Mouse (Mus musculus): ENCODE measurements at regions not wholly inside any gene's neighbourhood (a gene's known extent, or its start where the extent isn't known, plus 50 kb on each side); places are given as distances from the start of the nearest gene placed in this dataset.

DNA sequence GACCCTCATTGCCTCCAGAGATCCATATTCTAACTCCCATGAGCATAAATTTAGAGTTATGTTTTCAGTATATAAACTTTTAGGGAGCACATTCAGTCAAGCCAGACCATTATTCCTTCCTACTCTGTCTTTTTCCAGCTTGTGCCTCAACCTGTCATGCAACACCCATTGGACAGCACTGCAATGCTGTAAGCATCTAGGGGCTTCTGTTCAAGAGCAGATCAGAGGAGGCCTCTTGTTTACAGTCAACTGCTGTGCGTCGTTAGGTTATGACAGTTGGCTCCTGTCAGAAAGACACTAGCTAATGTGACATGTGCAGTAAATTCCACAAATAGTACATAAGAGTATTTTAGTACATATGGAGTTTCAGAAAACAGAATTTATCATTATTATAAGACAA is 165.0 kb upstream of the Itga4 start:
- Histone ChIP-seq H3K4me1 (ENCODE audit: control insufficient read depth in 2 of 2, insufficient read depth in 2 of 2, low read length in 2 of 2) (no peaks in the 10 kb centered on the region; a peak in 2 of 4 replicates), H3K9ac (ENCODE audit: low read length) (no peak overlapping the region), H3K4me2 (ENCODE audit: low read length) (no peak overlapping the region), H3K36me3 (ENCODE audit: control insufficient read depth, insufficient read depth, low read length) (no peaks in the 10 kb centered on the region), H3K27ac (replicated peaks in 1 of 2; ENCODE audit: control insufficient read depth in 1 of 2, insufficient read depth in 1 of 2, low read depth in 2 of 2, low read length in 2 of 2) (no peak overlapping the region), H3K4me3 (ENCODE audit: control insufficient read depth in 1 of 2, insufficient read depth in 1 of 2, low read depth in 1 of 2, low read length in 2 of 2) (no peak overlapping the region), H3K27me3 (ENCODE audit: control insufficient read depth, insufficient read depth, low read length) (no peaks in the 10 kb centered on the region), H3K9me3 (ENCODE audit: control insufficient read depth, low read length) (no peaks in the 10 kb centered on the region)
- no peak for ATAC-seq (ENCODE audit: insufficient number of reproducible peaks, insufficient read depth, low FRiP score, low read depth)
- WGBS = 85% methylated on average over 2 of the region's 2 CpGs

DNA sequence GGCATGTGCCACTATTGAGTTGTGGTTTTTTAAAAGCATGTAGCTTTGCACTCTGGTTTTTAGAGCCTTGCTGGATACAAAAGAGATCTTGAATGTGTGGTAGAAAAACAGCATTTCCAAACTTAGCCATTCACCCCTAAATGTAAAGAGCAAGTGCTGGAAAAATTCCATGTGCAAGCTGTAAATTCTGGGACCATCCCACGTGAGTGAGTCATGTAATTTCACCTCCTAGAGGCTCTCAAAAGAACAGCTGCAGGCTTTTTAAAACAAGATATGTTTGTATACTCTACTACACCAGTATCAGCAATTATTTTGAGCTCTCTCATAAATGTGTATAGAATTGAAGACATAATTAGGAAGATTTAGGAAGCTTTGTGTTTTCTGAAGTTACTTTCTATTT is 160.9 kb upstream of the Itga4 start:
- ATAC-seq (ENCODE audit: insufficient number of reproducible peaks, insufficient read depth, low FRiP score, low read depth) = no peak
- Histone ChIP-seq H3K27me3 (ENCODE audit: control insufficient read depth, insufficient read depth, low read length) (no peaks in the 10 kb centered on the region), H3K4me2 (ENCODE audit: low read length) (no peak overlapping the region), H3K4me1 (ENCODE audit: control insufficient read depth in 2 of 2, insufficient read depth in 2 of 2, low read length in 2 of 2) (no peaks in the 10 kb centered on the region), H3K9ac (ENCODE audit: low read length) (no peak overlapping the region), H3K36me3 (ENCODE audit: control insufficient read depth, insufficient read depth, low read length) (no peaks in the 10 kb centered on the region), H3K9me3 (ENCODE audit: control insufficient read depth, low read length) (no peaks in the 10 kb centered on the region), H3K4me3 (ENCODE audit: control insufficient read depth in 1 of 2, insufficient read depth in 1 of 2, low read depth in 1 of 2, low read length in 2 of 2) (no peak overlapping the region), H3K27ac (replicated peaks in 1 of 2; ENCODE audit: control insufficient read depth in 1 of 2, insufficient read depth in 1 of 2, low read depth in 2 of 2, low read length in 2 of 2) (no peak overlapping the region)
- WGBS = 24% methylated on average over 1 of the region's 1 CpGs

DNA sequence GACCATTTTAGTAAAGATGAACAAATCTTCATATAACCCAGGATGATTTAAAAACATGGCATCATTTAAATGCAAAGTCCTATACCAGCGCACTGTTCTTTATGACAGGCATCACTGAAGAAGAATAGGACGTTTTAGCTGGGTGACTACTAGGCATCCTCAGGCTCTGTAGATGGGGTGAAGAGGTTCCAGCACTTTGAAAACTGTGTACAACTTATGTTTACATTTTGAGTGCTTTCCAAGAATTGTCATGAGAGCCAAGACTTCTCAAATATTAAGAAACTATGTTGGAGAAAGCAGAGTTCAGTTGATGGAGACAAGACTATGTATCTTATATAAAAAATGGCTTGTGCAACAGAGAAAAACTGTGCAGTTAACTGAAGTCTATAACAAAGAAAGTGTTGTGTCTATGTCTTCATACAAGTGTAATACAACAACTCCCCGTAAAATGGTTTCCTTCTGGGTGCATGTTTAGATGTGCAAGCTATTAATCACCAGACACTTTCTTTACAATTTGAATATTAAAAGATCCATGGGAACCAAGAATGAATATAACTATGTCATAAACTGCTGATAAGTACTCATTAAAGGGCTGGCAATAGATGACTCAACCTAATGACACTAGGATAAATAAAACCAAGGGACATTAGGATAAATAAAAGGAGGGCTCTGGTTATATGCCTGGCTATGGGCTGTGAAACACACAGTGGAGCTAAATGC is 158.5 kb upstream of the Itga4 start:
- ATAC-seq (ENCODE audit: insufficient number of reproducible peaks, insufficient read depth, low FRiP score, low read depth) = no peak
- no peaks in the 10 kb centered on the region for H3K36me3 ChIP-seq (ENCODE audit: control insufficient read depth, insufficient read depth, low read length)
- no peak overlapping the region for H3K4me3 ChIP-seq (ENCODE audit: control insufficient read depth in 1 of 2, insufficient read depth in 1 of 2, low read depth in 1 of 2, low read length in 2 of 2)
- H3K4me2 ChIP-seq (ENCODE audit: low read length) = no peak overlapping the region
- no peaks in the 10 kb centered on the region for H3K4me1 ChIP-seq (ENCODE audit: control insufficient read depth in 2 of 2, insufficient read depth in 2 of 2, low read length in 2 of 2)
- no peak overlapping the region for H3K9ac ChIP-seq (ENCODE audit: low read length)
- H3K27ac ChIP-seq (replicated peaks in 1 of 2; ENCODE audit: control insufficient read depth in 1 of 2, insufficient read depth in 1 of 2, low read depth in 2 of 2, low read length in 2 of 2) = no peak overlapping the region
- 87% methylated on average over 3 of the region's 3 CpGs for WGBS
- no peaks in the 10 kb centered on the region for H3K9me3 ChIP-seq (ENCODE audit: control insufficient read depth, low read length)
- no peaks in the 10 kb centered on the region for H3K27me3 ChIP-seq (ENCODE audit: control insufficient read depth, insufficient read depth, low read length)

DNA sequence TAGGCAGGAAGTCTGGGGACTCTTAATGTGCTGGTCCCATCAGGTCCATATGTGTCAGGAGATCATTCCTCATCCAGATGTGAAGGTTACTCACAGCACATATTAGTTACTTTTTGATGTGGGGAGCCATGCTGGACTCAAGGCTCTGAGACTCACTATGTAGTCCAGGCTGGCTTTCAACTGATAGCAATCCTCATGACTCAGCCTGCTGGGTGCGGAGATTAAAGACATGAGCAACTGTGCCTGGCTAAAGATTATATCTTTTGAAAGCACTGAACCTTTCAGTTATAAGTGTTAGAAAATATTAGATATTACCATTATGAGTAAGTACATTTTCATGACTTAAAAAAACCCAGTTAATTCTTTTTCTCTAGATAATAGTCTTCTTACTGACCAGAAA is 155.6 kb upstream of the Itga4 start:
- no peak overlapping the region for H3K27ac ChIP-seq (replicated peaks in 1 of 2; ENCODE audit: control insufficient read depth in 1 of 2, insufficient read depth in 1 of 2, low read depth in 2 of 2, low read length in 2 of 2)
- WGBS = 76% methylated on average over 1 of the region's 1 CpGs
- no peak for ATAC-seq (ENCODE audit: insufficient number of reproducible peaks, insufficient read depth, low FRiP score, low read depth)
- H3K4me3 ChIP-seq (ENCODE audit: control insufficient read depth in 1 of 2, insufficient read depth in 1 of 2, low read depth in 1 of 2, low read length in 2 of 2) = no peak overlapping the region
- no peaks in the 10 kb centered on the region for H3K36me3 ChIP-seq (ENCODE audit: control insufficient read depth, insufficient read depth, low read length)
- no peaks in the 10 kb centered on the region for H3K9me3 ChIP-seq (ENCODE audit: control insufficient read depth, low read length)
- no peak overlapping the region for H3K4me2 ChIP-seq (ENCODE audit: low read length)
- H3K27me3 ChIP-seq (ENCODE audit: control insufficient read depth, insufficient read depth, low read length) = no peaks in the 10 kb centered on the region
- no peak overlapping the region for H3K9ac ChIP-seq (ENCODE audit: low read length)
- H3K4me1 ChIP-seq (ENCODE audit: control insufficient read depth in 2 of 2, insufficient read depth in 2 of 2, low read length in 2 of 2) = no peaks in the 10 kb centered on the region

DNA sequence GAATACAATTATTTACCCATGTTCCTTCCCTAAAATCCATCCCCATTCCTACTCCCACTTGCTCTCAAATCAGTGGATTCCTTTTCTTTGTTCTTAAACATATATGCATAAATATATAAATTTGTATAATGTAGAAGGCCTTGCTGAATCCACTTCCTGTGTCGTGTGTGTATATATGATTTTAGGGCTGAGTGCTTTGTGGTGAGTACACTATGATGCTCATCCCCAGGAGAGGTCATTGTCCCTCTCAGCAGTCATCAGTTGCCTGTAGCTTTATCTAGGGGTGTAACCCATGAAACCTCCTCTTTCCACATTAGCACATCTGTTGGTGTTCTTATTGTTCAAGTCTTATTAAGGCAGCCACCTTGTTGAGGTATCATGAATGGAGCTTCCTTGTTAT is 143.6 kb upstream of the Itga4 start:
- H3K36me3 ChIP-seq (ENCODE audit: control insufficient read depth, insufficient read depth, low read length) = no peaks in the 10 kb centered on the region
- no peaks in the 10 kb centered on the region for H3K4me1 ChIP-seq (ENCODE audit: control insufficient read depth in 2 of 2, insufficient read depth in 2 of 2, low read length in 2 of 2)
- 73% methylated on average over 1 of the region's 1 CpGs for WGBS
- H3K9ac ChIP-seq (ENCODE audit: low read length) = no peak overlapping the region
- H3K4me3 ChIP-seq (ENCODE audit: control insufficient read depth in 1 of 2, insufficient read depth in 1 of 2, low read depth in 1 of 2, low read length in 2 of 2) = no peak overlapping the region
- no peak overlapping the region for H3K4me2 ChIP-seq (ENCODE audit: low read length)
- H3K27me3 ChIP-seq (ENCODE audit: control insufficient read depth, insufficient read depth, low read length) = no peaks in the 10 kb centered on the region
- no peaks in the 10 kb centered on the region for H3K9me3 ChIP-seq (ENCODE audit: control insufficient read depth, low read length)
- H3K27ac ChIP-seq (replicated peaks in 1 of 2; ENCODE audit: control insufficient read depth in 1 of 2, insufficient read depth in 1 of 2, low read depth in 2 of 2, low read length in 2 of 2) = no peak overlapping the region
- ATAC-seq (ENCODE audit: insufficient number of reproducible peaks, insufficient read depth, low FRiP score, low read depth) = no peak

DNA sequence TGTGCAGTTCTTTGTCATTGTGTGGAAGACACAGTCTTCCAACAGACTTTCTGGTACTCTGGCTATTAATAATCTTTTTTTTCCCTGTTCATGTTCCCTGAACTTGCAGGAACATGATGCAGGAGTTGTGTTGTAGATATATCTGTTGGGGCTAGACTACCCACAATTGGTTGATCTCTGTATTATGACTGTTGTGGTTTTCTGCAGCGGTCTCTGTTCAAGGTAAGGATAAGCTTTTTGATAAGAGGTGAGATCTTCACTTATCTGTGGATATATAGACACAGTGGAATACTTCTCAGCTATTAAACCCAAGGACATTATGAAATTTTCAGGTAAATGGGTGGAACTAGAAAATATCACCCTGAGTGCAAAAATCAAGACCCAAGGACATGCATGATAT is 143.2 kb upstream of the Itga4 start:
- no peak overlapping the region for H3K27ac ChIP-seq (replicated peaks in 1 of 2; ENCODE audit: control insufficient read depth in 1 of 2, insufficient read depth in 1 of 2, low read depth in 2 of 2, low read length in 2 of 2)
- no peaks in the 10 kb centered on the region for H3K9me3 ChIP-seq (ENCODE audit: control insufficient read depth, low read length)
- no peak overlapping the region for H3K9ac ChIP-seq (ENCODE audit: low read length)
- no peak overlapping the region for H3K4me2 ChIP-seq (ENCODE audit: low read length)
- H3K4me1 ChIP-seq (ENCODE audit: control insufficient read depth in 2 of 2, insufficient read depth in 2 of 2, low read length in 2 of 2) = no peaks in the 10 kb centered on the region
- 75% methylated on average over 1 of the region's 1 CpGs for WGBS
- no peaks in the 10 kb centered on the region for H3K36me3 ChIP-seq (ENCODE audit: control insufficient read depth, insufficient read depth, low read length)
- ATAC-seq (ENCODE audit: insufficient number of reproducible peaks, insufficient read depth, low FRiP score, low read depth) = no peak
- no peaks in the 10 kb centered on the region for H3K27me3 ChIP-seq (ENCODE audit: control insufficient read depth, insufficient read depth, low read length)
- no peak overlapping the region for H3K4me3 ChIP-seq (ENCODE audit: control insufficient read depth in 1 of 2, insufficient read depth in 1 of 2, low read depth in 1 of 2, low read length in 2 of 2)

DNA sequence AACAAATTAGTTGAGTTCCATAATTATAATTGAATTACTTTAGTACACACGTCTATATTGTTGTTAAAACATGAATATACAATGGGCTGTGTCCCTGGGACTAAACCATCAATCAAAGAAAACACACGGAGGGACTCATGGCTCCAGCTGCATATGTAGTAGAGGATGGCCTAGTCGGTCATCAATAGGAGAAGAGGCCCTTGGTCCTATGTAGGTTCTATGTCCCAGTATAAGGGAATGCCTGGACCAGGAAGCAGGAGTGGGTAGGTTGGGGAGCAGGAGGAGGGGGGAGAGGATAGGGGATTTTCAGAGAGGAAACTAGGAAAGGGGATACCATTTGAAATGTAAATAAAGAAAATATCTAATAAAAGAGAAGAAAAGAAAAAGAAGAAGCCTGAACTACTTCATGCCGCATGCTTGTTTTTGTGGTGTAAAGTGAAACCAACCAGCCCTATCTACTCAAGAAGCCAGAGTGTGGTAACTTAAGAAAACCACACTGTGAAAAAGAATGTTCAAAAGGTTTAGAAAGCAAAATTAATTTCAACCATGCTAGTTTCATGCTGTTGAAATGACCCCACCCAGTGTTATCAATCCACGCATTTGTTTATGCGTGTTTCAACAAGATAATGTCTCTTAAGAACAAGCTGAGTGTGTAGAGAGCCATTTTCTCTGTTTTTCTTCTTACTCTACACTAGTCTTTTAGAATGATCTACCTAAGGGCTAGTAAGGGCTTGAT is 134.4 kb upstream of the Itga4 start:
- 83% methylated on average over 6 of the region's 6 CpGs for WGBS

DNA sequence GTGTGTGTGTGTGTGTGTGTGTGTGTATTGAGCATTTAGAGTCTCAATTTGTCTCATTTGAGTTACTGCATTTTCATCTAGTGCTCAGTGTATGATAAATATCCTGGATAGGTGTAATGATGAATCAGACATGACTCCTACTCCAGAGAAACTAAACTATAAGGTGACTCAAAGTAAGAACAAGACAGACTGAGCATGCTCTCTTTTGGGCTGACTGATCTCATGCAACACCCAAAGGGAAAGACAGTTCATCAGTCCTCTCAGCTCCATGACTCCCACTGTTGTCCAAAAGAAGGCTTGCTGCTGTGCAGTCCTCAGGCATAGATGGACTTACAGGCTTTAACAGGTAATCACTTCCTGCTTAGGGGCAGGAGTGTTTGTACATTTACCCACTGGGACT is 132.7 kb upstream of the Itga4 start:
- Histone ChIP-seq H3K4me2 (ENCODE audit: low read length) (no peak overlapping the region), H3K9ac (ENCODE audit: low read length) (no peak overlapping the region)
- ATAC-seq (ENCODE audit: insufficient number of reproducible peaks, insufficient read depth, low FRiP score, low read depth) = no peak

More for the DNA sequence above, 134.4 kb upstream of the Itga4 start:
- Histone ChIP-seq H3K9ac (ENCODE audit: low read length) (no peak overlapping the region), H3K4me2 (ENCODE audit: low read length) (no peak overlapping the region), H3K4me1 (ENCODE audit: control insufficient read depth in 2 of 2, insufficient read depth in 2 of 2, low read length in 2 of 2) (no peaks in the 10 kb centered on the region), H3K36me3 (ENCODE audit: control insufficient read depth, insufficient read depth, low read length) (no peaks in the 10 kb centered on the region), H3K9me3 (ENCODE audit: control insufficient read depth, low read length) (no peaks in the 10 kb centered on the region), H3K27me3 (ENCODE audit: control insufficient read depth, insufficient read depth, low read length) (no peaks in the 10 kb centered on the region), H3K4me3 (ENCODE audit: control insufficient read depth in 1 of 2, insufficient read depth in 1 of 2, low read depth in 1 of 2, low read length in 2 of 2) (no peak overlapping the region), H3K27ac (replicated peaks in 1 of 2; ENCODE audit: control insufficient read depth in 1 of 2, insufficient read depth in 1 of 2, low read depth in 2 of 2, low read length in 2 of 2) (no peak overlapping the region)
- ATAC-seq (ENCODE audit: insufficient number of reproducible peaks, insufficient read depth, low FRiP score, low read depth) = no peak

More for the DNA sequence above, 132.7 kb upstream of the Itga4 start:
- H3K27me3 ChIP-seq (ENCODE audit: control insufficient read depth, insufficient read depth, low read length) = no peaks in the 10 kb centered on the region
- H3K4me1 ChIP-seq (ENCODE audit: control insufficient read depth in 2 of 2, insufficient read depth in 2 of 2, low read length in 2 of 2) = no peaks in the 10 kb centered on the region; a peak in 1 of 4 replicates
- H3K4me3 ChIP-seq (ENCODE audit: control insufficient read depth in 1 of 2, insufficient read depth in 1 of 2, low read depth in 1 of 2, low read length in 2 of 2) = no peak overlapping the region
- H3K27ac ChIP-seq (replicated peaks in 1 of 2; ENCODE audit: control insufficient read depth in 1 of 2, insufficient read depth in 1 of 2, low read depth in 2 of 2, low read length in 2 of 2) = no peak overlapping the region
- no peaks in the 10 kb centered on the region for H3K9me3 ChIP-seq (ENCODE audit: control insufficient read depth, low read length)
- no peaks in the 10 kb centered on the region for H3K36me3 ChIP-seq (ENCODE audit: control insufficient read depth, insufficient read depth, low read length)
